8 mouse cellular contexts compared by ENCODE assay signal in the genomic region with DNA sequence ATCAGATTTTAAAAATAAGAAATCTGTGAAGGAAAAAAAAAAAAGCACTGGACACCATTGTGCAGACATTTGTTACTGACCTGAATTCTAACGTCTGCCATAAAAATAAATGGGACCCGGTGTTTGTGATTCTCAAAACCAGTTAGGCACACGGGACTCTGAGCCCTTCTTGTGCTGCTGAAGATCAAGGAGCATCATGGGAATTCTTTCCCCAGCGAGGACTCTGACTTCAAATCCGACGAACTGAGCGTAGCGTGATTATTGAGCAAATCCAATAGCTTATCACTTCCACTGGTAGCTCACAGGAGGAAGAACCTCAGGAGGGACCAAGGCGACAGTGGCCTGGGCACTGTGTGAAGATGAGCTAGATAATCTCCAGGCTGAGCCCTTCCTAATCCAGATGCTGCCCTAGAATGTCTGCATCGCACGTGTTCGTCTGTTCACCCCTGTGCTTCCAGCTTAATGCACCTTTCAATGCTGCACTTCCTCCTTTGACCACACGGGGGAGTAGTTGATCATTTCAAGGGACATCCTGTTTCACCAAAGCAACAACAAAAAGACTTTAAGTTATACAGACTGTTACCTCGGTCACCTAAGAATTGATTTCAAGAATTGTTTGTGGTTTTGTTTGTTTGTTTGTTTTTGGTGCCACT. TPM values are rescaled to one million over a fixed set of nuclear protein-coding genes. Genes with fewer than 3 reads are reported as not detected.
DNase-seq lines count a peak whose midpoint lies in the region; ATAC-seq and TF ChIP-seq lines count a peak whose summit lies in the region.

No protein-coding gene starts in this region.

- DNase-seq in B cell, adult 2 months: peak; percentile 83 to 84
- DNase-seq in adrenal gland, adult (ENCODE audit: inconsistent age in 2 of 2, low spot score in 1 of 2): peak; percentile 48 to 87
- DNase-seq in gastrocnemius, postnatal 14 days: peak; percentile 57
- peak in 2 of 3 experiments; percentile 34 to 36 for DNase-seq in liver, embryonic 14.5 days (ENCODE audit: low read depth in 3 of 3, low spot score in 3 of 3)
- peak; percentile 78 for DNase-seq in thymus, postnatal 0 days (ENCODE audit: low spot score)

- 44% methylated on average over 14 of the region's 14 CpGs for WGBS in kidney, embryonic 16.5 days
- WGBS in liver, embryonic 14.5 days (ENCODE audit: insufficient replicate concordance): 30% methylated on average over 14 of the region's 14 CpGs
- 26% methylated on average over 14 of the region's 14 CpGs for WGBS in olfactory bulb, adult 2 months

- H3K9ac ChIP-seq in kidney, embryonic 16.5 days (replicated peaks; ENCODE audit: low read length): no peak overlapping the region
- H3K9ac ChIP-seq in liver, embryonic 14.5 days (replicated peaks): no peak overlapping the region

- H3K27me3 ChIP-seq in kidney, embryonic 16.5 days (ENCODE audit: insufficient read depth, low read length): no peaks in the 10 kb centered on the region
- H3K27me3 ChIP-seq in liver, embryonic 14.5 days (ENCODE audit: control insufficient read depth, insufficient read depth, low read length): no peaks in the 10 kb centered on the region

- TF ChIP-seq EP300 in liver, embryonic 14.5 days (IDR thresholded peaks at IDR 0.05; ENCODE audit: low read depth): no peak

- intact Hi-C loops in gastrocnemius, postnatal 14 days (cut with DNase I; ENCODE audit: low total_unique reads): no loop called here

- no peaks in the 10 kb centered on the region for H3K4me1 ChIP-seq in cortical plate, adult 2 months (ENCODE audit: control insufficient read depth, insufficient read depth, low read length)
- H3K4me1 ChIP-seq in kidney, embryonic 16.5 days (ENCODE audit: insufficient read depth, low read length): no peaks in the 10 kb centered on the region
- no peaks in the 10 kb centered on the region for H3K4me1 ChIP-seq in liver, embryonic 14.5 days (replicated peaks; ENCODE audit: control insufficient read depth in 2 of 2, insufficient read depth in 2 of 2, low read length in 1 of 2)
- H3K4me1 ChIP-seq in olfactory bulb, adult 2 months (ENCODE audit: control insufficient read depth, insufficient read depth, low read length): 0 out of 2 replicates have a peak, but pooled peaks cover 2% of the 10 kb centered on the region

- peak; percentile 84 for TF ChIP-seq CTCF in cortical plate, adult 2 months (IDR thresholded peaks at IDR 0.05; ENCODE audit: extremely low read depth, insufficient read depth, low read length)
- TF ChIP-seq CTCF in liver, embryonic 14.5 days (IDR thresholded peaks at IDR 0.05; ENCODE audit: low read depth): peak; percentile 87
- peak; percentile 28; the same call in 1 of the 2 replicates for TF ChIP-seq CTCF in olfactory bulb, adult 2 months (IDR thresholded peaks at IDR 0.05; ENCODE audit: insufficient read depth, low read depth, low read length)

- no peak overlapping the region for H3K4me3 ChIP-seq in cortical plate, adult 2 months (ENCODE audit: insufficient read depth, low read length)
- no peak overlapping the region for H3K4me3 ChIP-seq in kidney, embryonic 16.5 days (ENCODE audit: low read length)
- no peak overlapping the region for H3K4me3 ChIP-seq in liver, embryonic 14.5 days (ENCODE audit: insufficient read depth in 1 of 2, low read depth in 2 of 2, low read length in 2 of 2)
- H3K4me3 ChIP-seq in olfactory bulb, adult 2 months (ENCODE audit: insufficient read depth, low read depth, low read length): no peak overlapping the region

- 0 out of 2 replicates have a peak, but pooled peaks have one; percentile 39 for ATAC-seq in kidney, embryonic 16.5 days (ENCODE audit: low FRiP score, low TSS enrichment)
- ATAC-seq in liver, embryonic 14.5 days (ENCODE audit: insufficient read depth): no peak

- peaks cover 10% of the 10 kb centered on the region; the same call in 1 of the 2 replicates for H3K36me3 ChIP-seq in kidney, embryonic 16.5 days (ENCODE audit: insufficient read depth, low read length)
- no peaks in the 10 kb centered on the region for H3K36me3 ChIP-seq in liver, embryonic 14.5 days (replicated peaks; ENCODE audit: control insufficient read depth, insufficient read depth, low read depth)

- TF ChIP-seq POLR2A in cortical plate, adult 2 months (IDR thresholded peaks at IDR 0.05; ENCODE audit: extremely low read depth, insufficient read depth, low read length): no peak
- no peak for TF ChIP-seq POLR2A in olfactory bulb, adult 2 months (IDR thresholded peaks at IDR 0.05; ENCODE audit: insufficient read depth, low read depth, low read length)

- peaks cover 6% of the 10 kb centered on the region for H3K9me3 ChIP-seq in kidney, embryonic 16.5 days (ENCODE audit: low read length)
- no peaks in the 10 kb centered on the region for H3K9me3 ChIP-seq in liver, embryonic 14.5 days (ENCODE audit: control insufficient read depth, low read length)

- no peak overlapping the region for H3K27ac ChIP-seq in cortical plate, adult 2 months (ENCODE audit: insufficient read depth, low read length)
- no peak overlapping the region for H3K27ac ChIP-seq in kidney, embryonic 16.5 days (ENCODE audit: low read length)
- no peak overlapping the region for H3K27ac ChIP-seq in liver, embryonic 14.5 days
- no peak overlapping the region for H3K27ac ChIP-seq in olfactory bulb, adult 2 months (ENCODE audit: insufficient read depth, low read depth, low read length)

- H3K4me2 ChIP-seq in kidney, embryonic 16.5 days (replicated peaks; ENCODE audit: low read depth, low read length): no peak overlapping the region
- no peak overlapping the region for H3K4me2 ChIP-seq in liver, embryonic 14.5 days (ENCODE audit: low read depth)

RNA-seq across cellular contexts. Expression of gene Cyp39a1, which starts 31.9 kb away (rescaled TPM):
- 2.6 and 2.8 TPM in 2 replicates for polyA plus RNA-seq in cortical plate, adult 2 months (2012; rRNA removed)
- 1 to 10 TPM; 3.0 to 3.1 TPM for total RNA-seq in gastrocnemius, postnatal 14 days (2021)
- polyA plus RNA-seq in kidney, embryonic 16.5 days (2015; fragmentation: Nextera tagmentation; extraction: Ambion mirVana): 26.4 and 26.9 TPM in 2 replicates
- polyA plus RNA-seq in liver, embryonic 14.5 days (2012; rRNA removed): 0.86 and 2.0 TPM in 2 replicates
- polyA plus RNA-seq in liver, embryonic 14.5 days (2014; fragmentation: Nextera tagmentation; extraction: Ambion mirVana): 2.6 and 3.3 TPM in 2 replicates
- not detected in 2 replicates for polyA plus RNA-seq in olfactory bulb, adult 2 months (2012; ENCODE audit: insufficient read depth, insufficient read length, low replicate concordance, missing spikeins)
- polyA plus RNA-seq in thymus, postnatal 0 days (2015; fragmentation: Nextera tagmentation; extraction: Ambion mirVana): 3.0 and 4.7 TPM in 2 replicates

RNA-seq across cellular contexts. Expression of gene Slc25a27, which starts 32.1 kb away (rescaled TPM):
- polyA plus RNA-seq in cortical plate, adult 2 months (2012; rRNA removed): 51.5 and 58.2 TPM in 2 replicates
- total RNA-seq in gastrocnemius, postnatal 14 days (2021): 1 to 10 TPM; 2.5 to 3.7 TPM
- 18.4 and 20.9 TPM in 2 replicates for polyA plus RNA-seq in kidney, embryonic 16.5 days (2015; fragmentation: Nextera tagmentation; extraction: Ambion mirVana)
- 0.54 and 0.68 TPM in 2 replicates for polyA plus RNA-seq in liver, embryonic 14.5 days (2012; rRNA removed)
- polyA plus RNA-seq in liver, embryonic 14.5 days (2014; fragmentation: Nextera tagmentation; extraction: Ambion mirVana): 0.28 and 0.39 TPM in 2 replicates
- not detected in 2 replicates for polyA plus RNA-seq in olfactory bulb, adult 2 months (2012; ENCODE audit: insufficient read depth, insufficient read length, low replicate concordance, missing spikeins)
- polyA plus RNA-seq in thymus, postnatal 0 days (2015; fragmentation: Nextera tagmentation; extraction: Ambion mirVana): 4.8 and 7.6 TPM in 2 replicates

Comparison
In these comparisons a context has a peak if more than half of its experiments do, and no peak if none do; other contexts are left out.
1. CTCF ChIP-seq: peak in every context shown above with its lines; median percentile 87 in liver, embryonic 14.5 days; 84 in cortical plate, adult 2 months; 28 in olfactory bulb, adult 2 months.